Mouse (Mus musculus): ENCODE results near the gene Tmbim4. TPM values are rescaled to one million over a fixed set of nuclear protein-coding genes. Genes with fewer than 3 reads are reported as not detected.

Tmbim4 gene
- total RNA-seq, 2 experiments from 2014 or later = 132 to 159 TPM

DNA sequence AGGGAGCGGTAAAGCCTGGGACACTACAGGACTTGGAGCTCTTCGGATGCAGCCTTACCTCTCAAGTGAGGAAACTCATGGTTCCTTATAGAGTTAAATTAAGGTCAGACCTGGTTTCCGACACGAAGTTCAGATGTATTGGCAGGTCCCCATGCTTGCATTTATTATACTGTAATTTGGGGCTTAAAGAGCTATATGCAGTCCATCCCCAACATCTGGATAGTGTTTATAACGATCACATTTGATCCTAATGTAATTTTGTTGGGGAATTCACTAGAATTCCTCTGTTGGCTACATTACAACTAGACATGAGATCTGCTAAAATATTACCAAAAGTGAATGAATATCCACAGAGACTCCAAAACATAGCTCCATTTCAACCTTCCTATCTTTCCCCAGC lies 44.3 kb downstream of the Tmbim4 start:
- DNase-seq = no peak

DNA sequence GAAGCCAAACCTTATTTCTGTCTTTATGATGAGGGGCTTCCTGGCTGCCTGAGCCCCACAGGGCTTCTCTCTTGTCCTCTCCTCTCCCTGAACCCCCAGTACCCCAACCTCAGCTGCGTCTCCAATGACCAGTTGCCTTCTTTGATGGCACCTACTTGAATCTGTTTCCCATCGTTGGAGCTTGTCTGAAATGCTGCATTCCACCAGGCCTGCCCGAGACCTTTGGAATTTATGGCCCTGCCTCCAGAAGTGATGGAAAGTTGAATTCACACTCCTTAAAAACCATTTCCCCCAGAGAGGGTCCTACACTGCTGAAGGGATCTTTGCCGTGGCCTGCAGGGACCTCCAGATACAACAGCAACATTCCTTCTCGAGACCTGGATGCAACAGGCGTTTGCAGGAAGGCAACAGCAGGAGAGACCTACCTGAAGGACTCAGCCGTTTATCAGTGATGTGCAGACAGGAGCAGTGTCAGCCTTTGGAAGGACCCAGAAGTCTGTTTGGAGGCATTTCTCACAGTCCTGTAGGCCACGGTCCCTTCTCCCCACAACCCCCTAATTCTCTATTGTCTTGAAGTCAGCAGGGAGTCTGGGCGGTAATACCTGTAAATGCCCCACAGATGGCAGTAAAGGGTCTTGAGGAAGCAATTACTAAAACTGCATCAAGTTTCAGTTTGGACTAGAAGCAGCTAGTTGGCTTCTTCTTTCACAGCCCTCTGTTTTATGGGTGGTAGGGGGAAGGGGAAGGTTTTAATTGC lies 45.8 kb downstream of the Tmbim4 start:
- peak; percentile 3 to 21 for DNase-seq

DNA sequence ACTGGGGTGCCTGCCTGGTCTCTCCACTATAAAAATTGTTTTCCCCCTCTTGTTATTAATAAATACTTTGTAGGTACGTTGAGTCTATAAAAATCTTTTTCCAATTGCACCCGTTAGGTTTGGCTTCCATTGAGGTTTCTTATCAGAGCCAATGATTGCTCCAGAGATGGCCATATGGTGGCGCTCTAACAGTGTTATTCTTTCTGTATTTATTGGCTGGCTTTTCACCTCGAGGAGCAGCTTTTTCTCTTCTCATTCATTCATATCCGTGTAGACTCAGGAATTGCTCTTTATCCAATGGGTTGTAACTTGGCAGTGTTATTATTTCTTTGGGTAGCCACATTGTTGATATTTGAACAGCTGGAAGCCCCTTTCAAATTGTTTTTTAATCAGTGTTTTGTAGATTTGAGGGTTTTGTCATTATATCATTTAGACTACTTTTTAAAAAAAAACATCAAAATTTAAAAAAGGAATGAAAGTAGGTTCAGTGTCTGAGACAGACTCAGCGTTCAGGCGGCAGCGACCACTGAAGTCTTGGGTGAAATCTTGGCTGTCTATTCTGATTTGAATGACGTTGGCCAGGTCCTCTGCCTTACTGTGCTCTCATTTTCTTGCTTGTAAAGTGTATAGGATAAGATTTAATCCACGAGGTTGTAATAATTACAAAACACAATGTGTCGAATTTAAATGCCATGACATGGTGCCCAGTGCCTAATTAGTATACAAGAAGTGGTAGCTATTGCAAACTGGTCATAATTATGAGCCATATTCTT lies 49.7 kb downstream of the Tmbim4 start:
- DNase-seq = no peak

DNA sequence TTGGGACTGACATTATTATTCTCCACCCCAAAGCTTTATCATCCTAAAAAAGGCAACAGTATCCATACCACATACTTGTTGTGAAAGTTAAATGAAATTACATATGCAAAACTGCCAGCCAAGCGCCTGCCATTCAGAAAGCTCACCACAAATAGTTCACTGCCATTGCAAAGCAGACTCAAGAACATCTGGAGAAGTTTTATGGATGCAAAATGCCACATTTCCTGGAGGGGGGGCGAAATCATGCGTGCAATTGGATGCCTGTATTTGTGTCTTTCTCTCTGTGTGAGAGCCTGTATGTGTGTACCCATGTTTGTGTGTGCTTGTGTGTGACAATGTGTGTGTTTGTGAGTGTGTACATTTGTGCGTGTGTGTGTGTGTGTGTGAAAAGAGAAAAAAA lies 50.4 kb downstream of the Tmbim4 start:
- DNase-seq = no peak

DNA sequence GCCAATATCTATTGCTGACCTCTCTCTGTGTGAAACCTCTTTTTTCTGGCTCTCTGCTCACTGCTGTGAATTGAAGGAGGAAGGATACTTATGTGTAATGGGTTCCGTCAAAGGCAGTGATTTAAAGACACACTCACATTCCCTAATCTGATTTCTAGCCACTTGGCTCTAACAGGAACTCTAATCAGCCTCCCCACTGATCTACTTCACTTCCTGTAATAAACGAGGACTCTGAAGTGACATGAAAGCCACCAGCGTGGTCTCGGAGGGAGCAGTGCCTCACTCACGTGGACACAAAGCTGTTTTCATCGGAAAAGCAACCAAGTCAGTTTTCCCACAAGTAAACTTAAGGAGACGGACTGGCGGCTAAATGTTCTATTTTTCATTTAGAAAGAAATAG lies 51.4 kb downstream of the Tmbim4 start:
- no peak for DNase-seq

DNA sequence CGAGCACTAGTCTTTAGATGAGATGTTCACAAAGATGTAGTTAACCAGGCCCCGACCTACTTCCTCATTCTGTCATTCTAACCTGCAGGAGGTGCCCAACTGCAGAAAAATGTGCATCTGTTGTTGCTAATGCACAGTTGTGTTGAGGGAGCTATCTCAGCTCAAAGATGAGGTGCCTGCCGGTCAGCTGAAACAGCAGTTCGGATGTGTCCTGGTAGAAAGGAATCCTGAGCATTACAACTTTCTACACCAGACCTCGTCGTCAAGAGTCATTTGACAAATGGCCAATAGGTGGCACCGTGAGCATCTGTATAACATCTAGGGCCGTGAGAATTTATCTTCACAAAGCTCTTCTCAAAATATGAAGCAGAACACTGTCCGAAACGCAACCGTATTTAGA lies 55.8 kb downstream of the Tmbim4 start:
- DNase-seq = peak; percentile 42 to 61

DNA sequence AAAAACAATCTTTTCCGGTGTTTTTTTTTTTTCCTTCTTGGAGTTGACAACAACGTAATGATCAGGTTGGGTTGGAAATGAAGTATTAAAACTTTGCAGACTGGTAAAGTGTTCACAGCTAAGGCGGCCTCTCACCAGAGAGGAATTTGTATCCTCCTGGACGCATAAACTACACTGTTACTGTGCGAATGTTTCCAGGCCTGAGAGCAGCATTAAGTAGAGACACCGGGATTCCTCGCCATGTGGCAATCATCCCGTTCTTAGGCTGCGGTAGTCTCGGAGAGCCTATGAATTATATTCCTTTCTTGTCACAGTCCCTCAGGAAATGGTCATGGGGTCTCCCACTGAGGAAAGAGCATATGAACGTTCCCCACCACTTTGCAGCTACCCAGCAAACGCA lies 66.4 kb downstream of the Tmbim4 start:
- no peak for DNase-seq

DNA sequence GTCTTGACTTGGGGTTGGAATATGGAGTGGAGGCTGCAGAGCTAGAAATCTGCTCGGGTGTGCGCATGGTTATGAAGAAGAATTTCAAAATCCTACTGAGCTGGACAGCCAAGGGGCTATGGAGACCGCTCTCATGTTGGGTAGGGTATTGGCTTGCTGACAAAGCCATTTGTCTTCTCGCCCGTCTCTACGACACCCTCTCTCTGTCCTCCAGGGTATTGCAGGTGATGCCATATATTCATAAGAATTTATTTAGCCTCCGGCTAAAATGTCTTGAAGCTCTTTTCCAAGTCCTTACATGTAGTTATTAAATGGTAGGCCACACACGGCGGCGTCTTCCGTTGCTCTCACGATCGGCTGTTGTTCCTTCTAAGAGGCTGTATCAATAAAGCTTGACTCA lies 68.6 kb downstream of the Tmbim4 start:
- peak in 1 of 2 experiments; percentile 3 for DNase-seq

DNA sequence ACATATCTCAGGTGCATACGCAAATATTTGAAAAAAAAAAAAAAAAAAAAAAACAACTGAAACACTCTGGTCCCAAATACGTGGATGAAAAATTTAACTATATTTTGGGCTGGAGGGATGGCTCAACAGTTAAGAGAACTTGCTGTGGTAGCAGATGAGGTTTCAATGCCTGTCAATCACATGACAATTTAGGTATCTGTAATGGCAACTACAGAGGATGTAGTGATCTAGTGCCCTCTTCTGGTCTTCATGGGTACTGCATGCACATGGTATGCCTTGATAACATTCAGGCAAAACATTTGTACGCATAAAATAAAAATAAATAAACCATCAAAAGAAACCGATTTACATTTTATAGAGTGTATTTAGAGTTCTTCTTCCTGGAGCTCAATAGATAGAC lies 69.4 kb downstream of the Tmbim4 start:
- peak; percentile 25 to 59 for DNase-seq

DNA sequence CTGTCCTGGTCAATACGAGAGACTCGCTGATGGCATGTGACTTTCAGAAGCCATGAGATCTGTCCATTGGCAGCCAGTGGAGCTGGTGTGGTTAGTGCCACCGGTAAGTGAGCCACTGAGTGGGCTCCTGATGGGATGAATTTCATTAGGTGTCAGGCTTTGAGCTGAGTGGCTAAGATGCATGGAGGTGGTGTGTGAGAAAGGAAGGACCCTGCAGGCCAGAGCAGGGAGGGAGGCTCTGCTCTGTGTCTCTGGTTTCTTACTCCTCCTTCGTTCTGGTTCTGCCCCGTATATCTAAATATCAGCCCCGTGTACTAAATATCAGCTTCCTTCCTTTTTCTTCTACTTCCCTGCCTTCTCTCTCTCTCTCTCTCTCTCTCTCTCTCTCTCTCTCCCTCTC lies 69.9 kb downstream of the Tmbim4 start:
- no peak for DNase-seq

DNA sequence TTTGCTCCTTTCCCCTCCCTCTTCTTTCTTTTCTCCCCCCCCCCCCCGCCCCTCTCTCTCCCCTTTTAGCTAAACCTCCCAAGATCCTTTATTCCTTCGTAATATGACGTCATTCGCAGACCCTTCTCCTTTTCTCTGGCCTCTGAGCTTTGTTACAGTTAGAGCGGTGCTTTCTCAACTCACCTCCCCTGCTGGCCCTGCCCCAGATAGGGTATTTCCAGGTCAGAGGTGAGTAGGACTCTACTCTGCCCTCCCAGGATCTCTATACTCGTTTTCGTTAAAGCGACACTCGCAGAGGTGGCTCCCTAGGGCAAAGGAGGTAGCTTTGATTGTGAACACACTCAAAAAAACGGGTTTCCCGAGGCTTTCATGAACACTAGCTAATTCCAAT lies 70.5 kb downstream of the Tmbim4 start:
- DNase-seq = no peak

DNA sequence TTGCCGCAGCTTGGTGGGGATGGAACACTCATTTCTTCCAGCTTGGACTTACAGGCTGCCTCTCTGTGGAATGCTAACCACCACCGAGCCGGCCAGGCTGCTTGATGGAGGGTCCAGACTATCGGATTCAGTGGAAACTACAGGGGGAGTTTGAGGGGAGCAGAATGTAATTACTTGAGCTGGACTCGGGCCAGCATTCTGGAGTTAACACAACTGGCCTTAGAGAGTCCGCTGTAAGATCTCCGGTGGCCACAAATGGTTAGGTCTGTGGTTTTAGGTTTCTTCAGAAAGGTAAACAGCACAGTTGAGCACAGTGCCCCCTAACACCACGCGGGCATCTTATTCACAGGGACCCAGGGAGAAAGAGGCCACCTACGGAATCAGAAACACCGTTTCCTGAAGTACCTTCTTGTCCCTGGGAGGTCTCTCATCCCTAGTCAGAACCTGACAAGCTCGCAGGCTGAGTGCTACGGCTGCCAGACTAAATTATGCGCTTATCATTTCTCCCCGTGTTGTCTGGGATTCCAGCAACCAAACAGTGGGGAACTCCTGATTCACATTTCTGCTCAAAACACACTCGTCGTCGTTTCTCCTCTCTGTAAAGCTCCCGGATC lies 71.0 kb downstream of the Tmbim4 start:
- no peak for DNase-seq

DNA sequence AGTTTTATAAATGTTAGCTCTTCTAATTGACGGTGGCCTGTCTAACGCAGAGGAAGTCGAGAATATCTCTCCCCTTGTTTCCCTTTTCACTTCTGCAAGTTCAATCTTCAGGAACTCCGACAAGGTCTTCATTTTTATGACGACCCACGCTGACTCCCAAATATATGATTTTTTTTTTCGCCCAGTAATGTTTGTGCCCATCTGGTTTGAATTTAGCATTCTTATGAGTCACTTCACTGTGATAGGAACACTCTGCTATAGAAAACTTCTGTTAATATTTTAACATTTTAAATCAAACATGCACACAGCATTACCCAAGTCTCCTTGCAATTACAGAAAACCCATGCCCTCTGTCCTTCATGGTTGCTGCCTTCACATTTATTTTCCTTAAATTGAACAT lies 71.9 kb downstream of the Tmbim4 start:
- no peak for DNase-seq

Other genes starting within 250 kb of the Tmbim4 start
- 10 to 100 TPM in 1 of 2 experiments, 1 to 10 TPM in 1; 8.3 to 10.2 TPM for gene Helb, start 88.6 kb upstream of the Tmbim4 start, total RNA-seq (2021)
- 1 to 10 TPM; 3.4 to 3.6 TPM for gene Irak3, start 540 bp downstream of the Tmbim4 start, total RNA-seq (2021)
- gene Llph, start 25.5 kb downstream of the Tmbim4 start, total RNA-seq (2021) = 10 to 100 TPM; 25.3 to 26.3 TPM